Mouse (Mus musculus) thymus, postnatal 14 days (tissue): ENCODE results near the gene Uqcrc2.

ENCODE experiments used
- DNase-seq: peaks from one replicate; pipeline ENCODE4 v3.0.0; 2021

Gene Uqcrc2

GRCm38 (mm10) chr7:120634711-120635361, at the start of gene Uqcrc2:
TSS of gene Uqcrc2 (plus strand) at chr7:120635176.
- peak; percentile 89 for DNase-seq

- no peak for DNase-seq
Observed at GRCm38 (mm10) chr7:120597203-120597743, 37.7 kb upstream of the Uqcrc2 start.

- peak; percentile 8 for DNase-seq
Observed at GRCm38 (mm10) chr7:120597744-120598243, 37.2 kb upstream of the Uqcrc2 start.

- no peak for DNase-seq
Observed at GRCm38 (mm10) chr7:120598355-120598754, 36.6 kb upstream of the Uqcrc2 start.

GRCm38 (mm10) chr7:120620075-120620771, 14.8 kb upstream of the Uqcrc2 start:
- DNase-seq, result no peak

GRCm38 (mm10) chr7:120620841-120621240, 14.1 kb upstream of the Uqcrc2 start:
- DNase-seq, result no peak

GRCm38 (mm10) chr7:120632518-120632917, 2.5 kb upstream of the Uqcrc2 start:
- DNase-seq, result peak; percentile 26

- DNase-seq, result no peak
Observed at GRCm38 (mm10) chr7:120634301-120634700, 675 bp upstream of the Uqcrc2 start.

- no peak for DNase-seq
Observed at GRCm38 (mm10) chr7:120635362-120635781, 396 bp downstream of the Uqcrc2 start.

- peak; percentile 26 for DNase-seq
Observed at GRCm38 (mm10) chr7:120635821-120636220, 845 bp downstream of the Uqcrc2 start.

- no peak for DNase-seq
Observed at GRCm38 (mm10) chr7:120643217-120643616, 8.2 kb downstream of the Uqcrc2 start.

GRCm38 (mm10) chr7:120647849-120648248, 12.9 kb downstream of the Uqcrc2 start:
- no peak for DNase-seq

GRCm38 (mm10) chr7:120662079-120662478, 27.1 kb downstream of the Uqcrc2 start:
- DNase-seq, result no peak

GRCm38 (mm10) chr7:120670153-120670875, 35.3 kb downstream of the Uqcrc2 start, which contains the start of gene Pdzd9:
TSS of gene Pdzd9 (minus strand) at chr7:120670343.
- DNase-seq, result peak; percentile 75

- DNase-seq, result no peak
Observed at GRCm38 (mm10) chr7:120671271-120671670, 36.3 kb downstream of the Uqcrc2 start.

GRCm38 (mm10) chr7:120677001-120677643, 42.1 kb downstream of the Uqcrc2 start, which contains the start of gene Mosmo:
TSS of gene Mosmo (plus strand) at chr7:120677618.
- DNase-seq, result peak; percentile 83

- DNase-seq, result peak; percentile 66
Observed at GRCm38 (mm10) chr7:120677764-120678531, 43.0 kb downstream of the Uqcrc2 start.

GRCm38 (mm10) chr7:120679023-120679422, 44.0 kb downstream of the Uqcrc2 start:
- DNase-seq, result no peak

GRCm38 (mm10) chr7:120682002-120682401, 47.0 kb downstream of the Uqcrc2 start:
- DNase-seq, result no peak

- DNase-seq, result no peak
Observed at GRCm38 (mm10) chr7:120684731-120685161, 49.8 kb downstream of the Uqcrc2 start.

- DNase-seq, result no peak
Observed at GRCm38 (mm10) chr7:120685227-120685626, 50.3 kb downstream of the Uqcrc2 start.

GRCm38 (mm10) chr7:120690634-120691033, 55.7 kb downstream of the Uqcrc2 start:
- peak; percentile 48 for DNase-seq
